Mouse (Mus musculus) lung, embryonic 16.5 days (tissue): Measurements from ENCODE around the gene Vwc2l. TPM values are rescaled to one million over a fixed set of nuclear protein-coding genes. Genes with fewer than 3 reads are reported as not detected.

ENCODE experiments used
- ATAC-seq: fragments of 200-750 bp; cut with Nextera tagmentation; 2 replicates; pipeline ENCODE4 v1.8.0; 2017; ENCODE audit warnings: low read depth, mild to moderate bottlenecking, moderate library complexity
- H3K27ac ChIP-seq: fragments of 300-500 bp; sonication (generic); 2 replicates; pipeline ENCODE4 v1.5.1; 2014; ENCODE audit warnings: mild to moderate bottlenecking, control low read depth, low read length
- H3K27me3 ChIP-seq: fragments of 300-500 bp; sonication (generic); 2 replicates; pipeline ENCODE4 v1.6.1; 2014; ENCODE audit warnings: low read depth, low read length, mixed read lengths; ENCODE audit not compliant: control insufficient read depth, insufficient read depth
- H3K36me3 ChIP-seq: fragments of 300-500 bp; sonication (generic); 2 replicates; pipeline ENCODE4 v1.6.1; 2014; ENCODE audit warnings: low read length; ENCODE audit not compliant: control insufficient read depth, insufficient read depth
- H3K4me1 ChIP-seq: fragments of 300-500 bp; sonication (generic); replicated peaks from 2 replicates; pipeline ENCODE4 v1.6.1; 2014; ENCODE audit warnings: low read length, mixed read lengths; ENCODE audit not compliant: control insufficient read depth, insufficient read depth
- H3K4me2 ChIP-seq: fragments of 300-500 bp; sonication (generic); 2 replicates; pipeline ENCODE4 v1.6.1; 2014; ENCODE audit warnings: low read depth, low read length, control low read depth
- H3K4me3 ChIP-seq: fragments of 300-500 bp; sonication (generic); 2 replicates; pipeline ENCODE4 v1.5.1; 2014; ENCODE audit warnings: mild to moderate bottlenecking, low read length, control low read depth
- H3K9ac ChIP-seq: fragments of 300-500 bp; sonication (generic); 2 replicates; pipeline ENCODE4 v1.6.1; 2014; ENCODE audit warnings: low read length, control low read depth
- H3K9me3 ChIP-seq: fragments of 300-500 bp; sonication (generic); 2 replicates; pipeline ENCODE4 v1.6.1; 2016; ENCODE audit warnings: low read length; ENCODE audit not compliant: control insufficient read depth
- WGBS: fragments of 180-500 bp; shearing (Covaris S2); extraction: QIAGEN DNeasy Blood & Tissue Kit; methylation state at CpG from one replicate; pipeline ENCODE4 v1.1.7; 2014; 5-methylcytosine and 5-hydroxymethylcytosine counted together
- polyA plus RNA-seq: library from polyadenylated mRNA; unstranded; fragments of >200 nt; fragmentation: Nextera tagmentation; extraction: Ambion mirVana; gene quantifications from 2 replicates; pipeline ENCODE4 v1.2.1, GENCODE M21; 2015

The Vwc2l gene
- polyA plus RNA-seq, 1 experiment from 2014 or later: not detected

DNA sequence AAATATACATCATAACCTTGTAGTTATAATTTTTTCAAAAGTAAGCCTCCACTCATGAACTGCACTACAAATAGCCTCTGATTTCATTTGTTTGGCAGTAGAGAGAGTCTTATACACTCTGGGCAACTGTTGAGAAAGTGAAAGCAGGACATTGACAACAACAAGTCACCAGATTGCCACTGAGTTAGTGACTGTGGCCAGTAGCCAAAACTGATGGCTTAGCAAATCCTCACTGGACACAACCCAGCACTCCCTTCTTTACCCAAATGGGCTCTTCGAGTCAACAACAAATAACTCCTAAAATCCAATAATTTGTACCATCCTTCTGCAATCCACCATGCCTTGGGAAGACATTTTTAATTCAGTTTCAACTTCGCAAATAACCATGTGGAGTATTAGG is 155.0 kb downstream of the Vwc2l start:
- ATAC-seq: no peak
- H3K27ac ChIP-seq: no peak overlapping the region
- 81% methylated on average over 2 of the region's 2 CpGs for WGBS

DNA sequence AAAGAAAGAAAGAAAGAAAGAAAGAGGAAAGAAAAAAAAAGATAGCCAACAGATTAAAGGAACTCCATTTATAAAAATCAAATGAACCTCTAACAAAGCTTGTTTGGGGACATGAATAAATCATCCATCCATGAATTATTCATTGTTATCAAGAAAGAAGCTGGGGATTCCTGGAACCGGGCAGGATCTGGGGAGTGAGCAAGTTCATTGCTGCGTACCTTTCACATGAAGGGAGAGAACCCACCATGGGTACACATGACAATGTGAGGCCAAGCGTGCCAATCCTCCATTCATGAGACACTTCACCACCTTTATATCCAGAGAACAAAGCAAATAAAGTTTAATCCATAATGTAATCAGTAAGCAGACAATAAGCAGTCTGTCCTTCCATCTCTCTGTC is 155.8 kb downstream of the Vwc2l start:
- Histone ChIP-seq H3K9me3 (no peaks in the 10 kb centered on the region), H3K36me3 (no peaks in the 10 kb centered on the region), H3K27ac (no peak overlapping the region), H3K4me2 (no peak overlapping the region), H3K4me1 (no peaks in the 10 kb centered on the region), H3K9ac (no peak overlapping the region), H3K27me3 (no peaks in the 10 kb centered on the region), H3K4me3 (no peak overlapping the region)
- no peak for ATAC-seq
- WGBS: 77% methylated on average over 3 of the region's 3 CpGs

More for the DNA sequence above, 155.0 kb downstream of the Vwc2l start:
- Histone ChIP-seq H3K4me2 (no peak overlapping the region), H3K27me3 (no peaks in the 10 kb centered on the region), H3K36me3 (no peaks in the 10 kb centered on the region), H3K9ac (no peak overlapping the region), H3K4me3 (no peak overlapping the region), H3K4me1 (no peaks in the 10 kb centered on the region), H3K9me3 (no peaks in the 10 kb centered on the region)

DNA sequence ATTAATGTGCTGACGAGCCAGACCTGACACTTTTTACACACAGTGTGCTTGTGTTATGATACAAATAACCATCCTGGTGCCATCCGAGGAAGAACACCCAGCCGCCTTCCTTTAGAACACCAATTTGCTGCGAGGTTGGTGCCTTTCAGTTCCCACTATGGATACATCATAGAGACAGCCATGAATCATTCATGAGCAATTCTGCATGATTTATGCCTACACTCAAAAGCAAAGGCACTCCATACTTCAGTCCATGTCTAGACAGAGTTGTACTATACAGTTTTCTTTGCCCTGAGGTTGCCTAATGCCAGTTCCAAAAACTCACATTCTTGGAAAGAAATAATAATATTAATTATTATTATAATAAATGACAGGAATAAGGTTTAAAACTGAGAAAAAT is 158.6 kb downstream of the Vwc2l start:
- Histone ChIP-seq H3K9me3 (no peaks in the 10 kb centered on the region), H3K27me3 (no peaks in the 10 kb centered on the region), H3K9ac (no peak overlapping the region), H3K27ac (no peak overlapping the region), H3K4me2 (no peak overlapping the region), H3K4me1 (no peaks in the 10 kb centered on the region), H3K36me3 (no peaks in the 10 kb centered on the region), H3K4me3 (no peak overlapping the region)
- 71% methylated on average over 4 of the region's 4 CpGs for WGBS
- no peak for ATAC-seq

DNA sequence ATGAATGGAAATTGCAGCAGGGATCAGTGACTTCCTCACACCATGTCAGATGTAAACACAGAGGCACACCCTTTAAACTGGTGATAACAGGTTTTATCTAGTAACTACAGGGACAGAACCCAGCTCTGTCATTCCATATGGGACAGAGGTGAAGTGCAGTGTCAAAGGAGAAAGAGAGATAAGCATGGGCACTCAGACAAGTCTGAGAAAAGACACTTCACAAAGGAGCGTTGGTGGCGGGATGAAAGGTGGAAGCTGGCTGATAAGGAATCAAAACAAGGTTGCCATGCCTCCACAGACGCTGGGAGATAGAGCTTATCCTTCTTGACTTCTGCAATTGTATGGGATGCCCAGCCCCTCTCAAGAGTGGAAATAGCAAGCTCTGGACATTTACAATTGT is 176.8 kb downstream of the Vwc2l start:
- no peak overlapping the region for H3K4me3 ChIP-seq
- no peaks in the 10 kb centered on the region for H3K9me3 ChIP-seq
- no peak overlapping the region for H3K27ac ChIP-seq
- no peak for ATAC-seq
- no peak overlapping the region for H3K9ac ChIP-seq
- H3K4me2 ChIP-seq: no peak overlapping the region
- no peaks in the 10 kb centered on the region for H3K4me1 ChIP-seq
- no peaks in the 10 kb centered on the region for H3K27me3 ChIP-seq
- WGBS: 7% methylated on average over 3 of the region's 3 CpGs
- H3K36me3 ChIP-seq: no peaks in the 10 kb centered on the region

DNA sequence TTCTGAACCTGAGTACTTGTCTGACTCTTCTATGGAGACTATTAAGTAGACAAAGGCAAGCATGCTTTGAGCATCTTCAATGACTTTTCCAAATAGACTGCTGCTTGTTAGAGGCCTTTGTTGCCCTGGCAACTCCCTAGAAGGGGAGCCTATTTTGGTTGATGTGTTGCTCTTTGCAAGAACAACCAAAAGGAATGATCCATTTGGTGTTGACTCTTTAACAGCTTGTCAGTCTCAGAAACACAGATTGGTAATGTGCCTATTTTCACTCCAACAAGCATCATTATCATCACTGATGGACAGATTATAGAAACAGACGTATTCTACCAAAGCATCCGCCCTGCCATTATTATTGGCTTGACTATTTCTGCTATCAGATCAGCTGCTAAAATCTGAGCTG is 181.9 kb downstream of the Vwc2l start:
- H3K4me2 ChIP-seq: no peak overlapping the region
- H3K9ac ChIP-seq: no peak overlapping the region
- H3K4me3 ChIP-seq: no peak overlapping the region
- H3K4me1 ChIP-seq: no peaks in the 10 kb centered on the region
- H3K9me3 ChIP-seq: no peaks in the 10 kb centered on the region
- H3K36me3 ChIP-seq: no peaks in the 10 kb centered on the region
- H3K27ac ChIP-seq: no peak overlapping the region
- 90% methylated on average over 2 of the region's 2 CpGs for whole genome bisulfite sequencing
- ATAC-seq: no peak
- no peaks in the 10 kb centered on the region for H3K27me3 ChIP-seq

DNA sequence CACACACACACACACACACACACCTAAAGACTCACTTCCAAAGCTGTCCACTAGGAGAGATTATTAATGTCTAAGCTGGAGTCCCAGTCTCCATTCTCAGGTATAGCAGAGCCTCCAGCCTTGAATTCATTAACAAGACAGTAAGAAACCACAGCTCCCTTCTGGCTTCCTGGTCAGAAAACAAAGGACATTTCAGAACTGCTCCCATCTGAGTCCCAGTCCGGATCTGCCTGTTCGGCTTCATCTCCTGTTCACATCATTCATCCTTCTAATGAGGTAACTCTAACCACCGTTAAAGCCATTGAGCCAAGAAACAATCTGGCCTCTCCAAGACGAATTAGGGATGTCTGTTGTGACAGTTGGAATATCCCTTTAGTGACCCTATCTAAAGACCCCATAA is 185.7 kb downstream of the Vwc2l start:
- WGBS: 47% methylated on average over 4 of the region's 4 CpGs
- Histone ChIP-seq H3K27ac (no peak overlapping the region), H3K9me3 (no peaks in the 10 kb centered on the region), H3K27me3 (no peaks in the 10 kb centered on the region), H3K4me2 (no peak overlapping the region), H3K4me3 (no peak overlapping the region), H3K36me3 (no peaks in the 10 kb centered on the region), H3K9ac (no peak overlapping the region), H3K4me1 (no peaks in the 10 kb centered on the region)
- no peak for ATAC-seq

DNA sequence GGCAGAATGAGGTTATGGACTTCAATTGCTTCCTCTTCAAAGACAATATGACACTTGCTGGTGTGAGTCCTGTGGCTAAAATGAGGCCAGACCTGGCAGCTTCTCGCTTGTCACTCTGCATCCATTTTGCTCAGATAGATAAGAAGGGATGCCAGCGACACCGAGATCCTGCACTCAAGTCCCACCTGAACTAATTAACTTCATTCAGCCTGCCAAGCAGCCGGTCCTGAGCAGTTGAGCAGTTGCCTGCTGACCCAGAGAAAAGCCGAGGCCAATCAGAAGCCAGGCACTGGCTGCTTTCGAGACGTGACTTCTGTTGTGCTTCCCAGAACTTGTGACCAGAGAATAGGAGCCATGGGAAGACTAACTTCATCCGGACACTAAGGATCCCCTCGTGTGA is 187.6 kb downstream of the Vwc2l start:
- no peaks in the 10 kb centered on the region for H3K27me3 ChIP-seq
- H3K4me3 ChIP-seq: no peak overlapping the region
- H3K4me1 ChIP-seq: no peaks in the 10 kb centered on the region
- H3K4me2 ChIP-seq: no peak overlapping the region
- no peak for ATAC-seq
- no peak overlapping the region for H3K27ac ChIP-seq
- no peak overlapping the region for H3K9ac ChIP-seq
- 53% methylated on average over 9 of the region's 9 CpGs for WGBS
- H3K36me3 ChIP-seq: no peaks in the 10 kb centered on the region
- no peaks in the 10 kb centered on the region for H3K9me3 ChIP-seq

DNA sequence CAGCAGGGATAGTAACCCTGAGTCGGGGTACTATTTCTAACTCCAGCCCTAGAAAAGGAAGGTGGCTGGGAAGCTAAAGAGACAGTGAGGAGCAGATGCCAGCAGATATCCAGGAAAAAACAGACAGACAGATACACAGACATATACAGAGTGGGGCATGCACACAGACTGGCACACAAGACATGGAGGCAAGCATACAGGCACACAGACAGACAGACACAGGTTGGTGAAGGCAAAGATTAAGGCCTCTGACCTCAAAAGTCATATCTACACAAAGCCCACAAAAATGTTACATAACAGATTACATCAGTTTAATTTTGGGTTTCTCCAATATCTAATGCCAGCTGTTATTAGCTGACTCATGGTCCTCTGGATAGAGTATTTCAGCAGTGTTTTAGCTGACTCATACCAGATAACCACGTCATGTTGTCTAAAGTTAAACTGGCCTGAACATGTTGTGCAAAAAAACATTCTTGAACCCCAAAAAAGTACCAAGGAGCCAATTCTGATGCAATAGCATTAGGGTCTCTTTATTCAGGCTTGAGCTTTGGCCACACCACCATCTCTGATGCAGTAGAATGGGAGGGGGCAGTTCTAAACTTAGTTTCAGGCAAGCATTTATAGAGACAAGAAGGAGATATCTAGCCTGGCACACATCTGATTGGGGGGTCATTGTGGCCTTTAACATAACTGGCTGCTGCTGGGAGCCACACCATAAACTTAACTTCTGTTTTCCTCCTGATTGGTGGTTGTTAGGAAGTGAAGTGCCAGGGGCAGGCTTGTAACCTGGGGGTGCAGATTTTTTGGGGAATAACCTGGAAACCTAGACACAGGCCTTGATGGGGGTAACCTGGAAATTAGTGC is 192.9 kb downstream of the Vwc2l start:
- Histone ChIP-seq H3K4me1 (no peaks in the 10 kb centered on the region), H3K36me3 (no peaks in the 10 kb centered on the region), H3K4me2 (no peak overlapping the region), H3K27me3 (no peaks in the 10 kb centered on the region), H3K9me3 (no peaks in the 10 kb centered on the region), H3K27ac (no peak overlapping the region), H3K4me3 (no peak overlapping the region), H3K9ac (no peak overlapping the region)
- ATAC-seq: no peak
- 66% methylated on average over 2 of the region's 2 CpGs for WGBS

DNA sequence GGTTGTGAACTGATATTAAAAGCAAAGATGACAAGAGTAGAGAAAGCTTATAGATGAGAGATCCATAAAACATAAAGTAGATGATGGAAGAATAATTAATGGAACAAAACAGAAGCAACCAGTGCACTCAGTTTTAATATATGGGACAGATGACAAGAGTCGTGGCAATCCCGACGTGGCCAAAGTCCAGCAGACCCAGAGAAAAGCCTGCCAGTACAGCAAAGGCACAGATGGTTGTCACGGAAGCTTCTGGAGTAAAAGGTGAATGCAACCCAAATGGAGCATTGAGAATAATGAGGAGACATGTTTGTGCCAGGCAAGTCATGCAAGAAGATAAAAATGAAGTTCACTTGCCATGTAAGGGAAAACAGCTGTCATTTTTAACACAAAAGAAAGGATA is 207.5 kb downstream of the Vwc2l start:
- H3K9ac ChIP-seq: no peak overlapping the region
- no peaks in the 10 kb centered on the region for H3K27me3 ChIP-seq
- no peaks in the 10 kb centered on the region for H3K4me1 ChIP-seq
- no peaks in the 10 kb centered on the region for H3K36me3 ChIP-seq
- WGBS: 78% methylated on average over 4 of the region's 4 CpGs
- no peak overlapping the region for H3K27ac ChIP-seq
- no peak for ATAC-seq
- no peak overlapping the region for H3K4me2 ChIP-seq
- no peak overlapping the region for H3K4me3 ChIP-seq
- no peaks in the 10 kb centered on the region for H3K9me3 ChIP-seq
